Mouse (Mus musculus) forebrain, embryonic 15.5 days (tissue): Measurements from ENCODE around the gene Rhbdl2. TPM values are rescaled to one million over a fixed set of nuclear protein-coding genes. Genes with fewer than 3 reads are reported as not detected.

Source experiments
- ATAC-seq: fragments of 200-750 bp; cut with Nextera tagmentation; replicated peaks from 2 replicates; pipeline ENCODE4 v1.8.0; 2017; ENCODE audit warnings: mild to moderate bottlenecking, moderate TSS enrichment, moderate library complexity
- H3K27ac ChIP-seq: fragments of 300-500 bp; sonication (generic); replicated peaks from 2 replicates; pipeline ENCODE4 v1.5.1; 2015; ENCODE audit warnings: mild to moderate bottlenecking, inconsistent platforms
- H3K27me3 ChIP-seq: fragments of 300-500 bp; sonication (generic); 2 replicates; pipeline ENCODE4 v1.6.1; 2015; ENCODE audit warnings: inconsistent platforms
- H3K36me3 ChIP-seq: fragments of 300-500 bp; sonication (generic); 2 replicates; pipeline ENCODE4 v1.6.1; 2015; ENCODE audit warnings: mild to moderate bottlenecking, inconsistent platforms
- H3K4me1 ChIP-seq: fragments of 300-500 bp; sonication (generic); 2 replicates; pipeline ENCODE4 v1.6.1; 2015; ENCODE audit warnings: inconsistent platforms
- H3K4me2 ChIP-seq: fragments of 300-500 bp; sonication (generic); replicated peaks from 2 replicates; pipeline ENCODE4 v1.6.1; 2015; ENCODE audit warnings: mild to moderate bottlenecking, inconsistent platforms
- H3K4me3 ChIP-seq: fragments of 300-500 bp; sonication (generic); 2 replicates; pipeline ENCODE4 v1.5.1; 2015; ENCODE audit warnings: mild to moderate bottlenecking, inconsistent platforms
- H3K9ac ChIP-seq: fragments of 300-500 bp; sonication (generic); replicated peaks from 2 replicates; pipeline ENCODE4 v1.6.1; 2015; ENCODE audit warnings: mild to moderate bottlenecking, inconsistent platforms
- H3K9me3 ChIP-seq: fragments of 300-500 bp; sonication (generic); 2 replicates; pipeline ENCODE4 v1.6.1; 2016; ENCODE audit warnings: inconsistent platforms
- WGBS: fragments of 180-500 bp; shearing (Covaris S2); methylation state at CpG from one replicate; pipeline ENCODE4 v1.1.7; 2015; ENCODE audit warnings: mixed read lengths; 5-methylcytosine and 5-hydroxymethylcytosine counted together
- polyA plus RNA-seq: library from polyadenylated mRNA; unstranded; fragments of >200 nt; fragmentation: Nextera tagmentation; extraction: Ambion mirVana; gene quantifications from 2 replicates; pipeline ENCODE4 v1.2.1, GENCODE M21; 2015

Gene Rhbdl2
- 0.92 and 1.2 TPM in 2 replicates for polyA plus RNA-seq

GRCm38 (mm10) chr4:123787191-123787985 lies at the start of gene Rhbdl2:
TSS of gene Rhbdl2 (plus strand) at chr4:123787874.
- ATAC-seq, result peak; percentile 80
- H3K9ac ChIP-seq, result no peak within 1 kb of the TSS
- no peak within 1 kb of the TSS for H3K27ac ChIP-seq
- peaks cover 9% of the 10 kb centered on the region for H3K4me1 ChIP-seq
- H3K4me3 ChIP-seq, result no peak within 1 kb of the TSS
- 19% methylated on average over 12 of the region's 12 CpGs for WGBS
- H3K9me3 ChIP-seq, result no peaks in the 10 kb centered on the region
- no peaks in the 10 kb centered on the region for H3K36me3 ChIP-seq
- no peak within 1 kb of the TSS for H3K4me2 ChIP-seq
- no peaks in the 10 kb centered on the region for H3K27me3 ChIP-seq

GRCm38 (mm10) chr4:123738708-123739107 lies 49.0 kb upstream of the Rhbdl2 start:
- no peaks in the 10 kb centered on the region for H3K9me3 ChIP-seq
- ATAC-seq, result no peak

GRCm38 (mm10) chr4:123742891-123743290 lies 44.8 kb upstream of the Rhbdl2 start:
- ATAC-seq, result no peak
- 93% methylated on average over 1 of the region's 1 CpGs for WGBS
- Histone ChIP-seq H3K9me3 (no peaks in the 10 kb centered on the region), H3K27me3 (no peaks in the 10 kb centered on the region), H3K4me1 (peaks cover 17% of the 10 kb centered on the region; the same call in 1 of the 2 replicates), H3K4me3 (no peak overlapping the region), H3K9ac (no peak overlapping the region), H3K27ac (no peak overlapping the region), H3K36me3 (peaks cover 31% of the 10 kb centered on the region), H3K4me2 (no peak overlapping the region)

More at GRCm38 (mm10) chr4:123738708-123739107, 49.0 kb upstream of the Rhbdl2 start:
- 95% methylated on average over 4 of the region's 4 CpGs for WGBS
- H3K27me3 ChIP-seq, result no peaks in the 10 kb centered on the region
- H3K36me3 ChIP-seq, result peaks cover 54% of the 10 kb centered on the region
- H3K9ac ChIP-seq, result no peak overlapping the region
- no peak overlapping the region for H3K4me3 ChIP-seq
- no peak overlapping the region for H3K4me2 ChIP-seq
- no peak overlapping the region for H3K27ac ChIP-seq
- no peaks in the 10 kb centered on the region for H3K4me1 ChIP-seq

GRCm38 (mm10) chr4:123745221-123745775 lies 42.4 kb upstream of the Rhbdl2 start:
- ATAC-seq, result no peak
- Histone ChIP-seq H3K27ac (no peak overlapping the region), H3K4me3 (no peak overlapping the region), H3K4me1 (peaks cover 29% of the 10 kb centered on the region), H3K9me3 (no peaks in the 10 kb centered on the region), H3K27me3 (no peaks in the 10 kb centered on the region), H3K9ac (no peak overlapping the region), H3K4me2 (no peak overlapping the region), H3K36me3 (peaks cover 19% of the 10 kb centered on the region)
- WGBS, result 92% methylated on average over 4 of the region's 4 CpGs

- Histone ChIP-seq H3K9me3 (no peaks in the 10 kb centered on the region), H3K4me3 (peak overlapping the region; percentile 98), H3K27me3 (no peaks in the 10 kb centered on the region), H3K36me3 (no peaks in the 10 kb centered on the region), H3K4me2 (peak overlapping the region; percentile 60), H3K4me1 (peaks cover 36% of the 10 kb centered on the region), H3K27ac (peak overlapping the region; percentile 94), H3K9ac (peak overlapping the region; percentile 95)
- ATAC-seq, result no peak
- 10% methylated on average over 10 of the region's 10 CpGs for WGBS
Measured at GRCm38 (mm10) chr4:123748726-123749415, 38.8 kb upstream of the Rhbdl2 start.

GRCm38 (mm10) chr4:123749484-123750130 lies 38.1 kb upstream of the Rhbdl2 start:
- peak overlapping the region; percentile 60 for H3K4me2 ChIP-seq
- H3K27ac ChIP-seq, result peak overlapping the region; percentile 94
- H3K27me3 ChIP-seq, result no peaks in the 10 kb centered on the region
- ATAC-seq, result peak; percentile 40
- under 1% methylated on average over 54 of the region's 55 CpGs for WGBS
- peak overlapping the region; percentile 98 for H3K4me3 ChIP-seq
- peaks cover 36% of the 10 kb centered on the region for H3K4me1 ChIP-seq
- no peaks in the 10 kb centered on the region for H3K9me3 ChIP-seq
- H3K36me3 ChIP-seq, result no peaks in the 10 kb centered on the region
- H3K9ac ChIP-seq, result peak overlapping the region; percentile 95

- Histone ChIP-seq H3K9ac (peak within 1 kb of the TSS; percentile 95), H3K27me3 (no peaks in the 10 kb centered on the region), H3K36me3 (no peaks in the 10 kb centered on the region), H3K4me3 (peak within 1 kb of the TSS; percentile 98), H3K4me1 (peaks cover 36% of the 10 kb centered on the region), H3K4me2 (peak within 1 kb of the TSS; percentile 60), H3K27ac (peak within 1 kb of the TSS; percentile 94), H3K9me3 (no peaks in the 10 kb centered on the region)
- ATAC-seq, result peak; percentile 99
- WGBS, result under 1% methylated on average over 46 of the region's 46 CpGs
Measured at GRCm38 (mm10) chr4:123750152-123750651, 37.5 kb upstream of the Rhbdl2 start, which contains the start of gene Akirin1. TSS of gene Akirin1 (minus strand) at chr4:123750345.

GRCm38 (mm10) chr4:123750707-123751312 lies 36.9 kb upstream of the Rhbdl2 start:
- no peak for ATAC-seq
- no peaks in the 10 kb centered on the region for H3K9me3 ChIP-seq
- H3K4me1 ChIP-seq, result peaks cover 34% of the 10 kb centered on the region
- H3K27me3 ChIP-seq, result no peaks in the 10 kb centered on the region
- 0% methylated on average over 8 of the region's 8 CpGs for WGBS
- no peaks in the 10 kb centered on the region for H3K36me3 ChIP-seq
- H3K9ac ChIP-seq, result peak overlapping the region; percentile 95
- H3K4me3 ChIP-seq, result peak overlapping the region; percentile 98
- H3K27ac ChIP-seq, result peak overlapping the region; percentile 94
- peak overlapping the region; percentile 60 for H3K4me2 ChIP-seq

GRCm38 (mm10) chr4:123758306-123758705 lies 29.4 kb upstream of the Rhbdl2 start:
- no peaks in the 10 kb centered on the region for H3K4me1 ChIP-seq
- no peak overlapping the region for H3K9ac ChIP-seq
- WGBS, result 48% methylated on average over 4 of the region's 4 CpGs
- no peak for ATAC-seq
- no peaks in the 10 kb centered on the region for H3K9me3 ChIP-seq
- H3K4me3 ChIP-seq, result no peak overlapping the region
- no peaks in the 10 kb centered on the region for H3K27me3 ChIP-seq
- H3K27ac ChIP-seq, result no peak overlapping the region
- no peaks in the 10 kb centered on the region for H3K36me3 ChIP-seq
- no peak overlapping the region for H3K4me2 ChIP-seq

GRCm38 (mm10) chr4:123765071-123765470 lies 22.6 kb upstream of the Rhbdl2 start:
- Histone ChIP-seq H3K4me1 (no peaks in the 10 kb centered on the region), H3K27me3 (no peaks in the 10 kb centered on the region), H3K9me3 (no peaks in the 10 kb centered on the region), H3K9ac (no peak overlapping the region), H3K4me3 (no peak overlapping the region), H3K36me3 (no peaks in the 10 kb centered on the region), H3K27ac (no peak overlapping the region), H3K4me2 (no peak overlapping the region)
- WGBS, result 85% methylated on average over 6 of the region's 6 CpGs
- no peak for ATAC-seq

- 75% methylated on average over 3 of the region's 3 CpGs for WGBS
- H3K4me3 ChIP-seq, result no peak overlapping the region
Measured at GRCm38 (mm10) chr4:123767807-123768206, 19.9 kb upstream of the Rhbdl2 start.

More at GRCm38 (mm10) chr4:123767807-123768206, 19.9 kb upstream of the Rhbdl2 start:
- Histone ChIP-seq H3K9ac (no peak overlapping the region), H3K36me3 (no peaks in the 10 kb centered on the region), H3K27me3 (no peaks in the 10 kb centered on the region), H3K27ac (no peak overlapping the region), H3K9me3 (no peaks in the 10 kb centered on the region), H3K4me1 (no peaks in the 10 kb centered on the region), H3K4me2 (no peak overlapping the region)
- no peak for ATAC-seq
